Mouse (Mus musculus): ENCODE results near the gene Gm14434. TPM values are rescaled to one million over a fixed set of nuclear protein-coding genes. Genes with fewer than 3 reads are reported as not detected.
"Not testable (repeated sequence)": the region's sequence is repeated elsewhere in the genome, so short reads cannot be mapped to it uniquely, and the experiment has no call there.

The Gm14434 gene
- polyA plus RNA-seq (2016; fragmentation: Nextera tagmentation; extraction: Ambion mirVana) = 15.2 and 20.5 TPM in 2 replicates

- ATAC-seq (ENCODE audit: low FRiP score, low read depth); H3K27me3 ChIP-seq (replicated peaks); H3K36me3 ChIP-seq; H3K4me2 ChIP-seq (replicated peaks); H3K27ac ChIP-seq; H3K4me1 ChIP-seq; H3K9me3 ChIP-seq; H3K9ac ChIP-seq; H3K4me3 ChIP-seq: not testable (repeated sequence)
- WGBS = no CpG with 5 or more reads among the region's 4 CpGs
Measured at GRCm38 (mm10) chr2:176486683-176487082, at the start of gene Gm14434. TSS of gene Gm14434 (minus strand) at chr2:176486783.

- not testable (repeated sequence) for H3K4me2 ChIP-seq (replicated peaks); H3K9me3 ChIP-seq; H3K9ac ChIP-seq; H3K27me3 ChIP-seq (replicated peaks); H3K27ac ChIP-seq; H3K4me1 ChIP-seq; ATAC-seq (ENCODE audit: low FRiP score, low read depth); H3K4me3 ChIP-seq; H3K36me3 ChIP-seq
- no CpG with 5 or more reads among the region's 9 CpGs for WGBS
Measured at GRCm38 (mm10) chr2:176520756-176521155, 34.2 kb upstream of the Gm14434 start, which contains the start of gene Zfp967. TSS of gene Zfp967 (plus strand) at chr2:176521056.

GRCm38 (mm10) chr2:176423294-176423693, 63.3 kb downstream of the Gm14434 start, which contains the start of gene Gm14435:
TSS of gene Gm14435 (plus strand) at chr2:176423594.
- H3K9me3 ChIP-seq; H3K4me1 ChIP-seq; H3K4me3 ChIP-seq; H3K36me3 ChIP-seq; H3K9ac ChIP-seq; H3K27ac ChIP-seq; ATAC-seq (ENCODE audit: low FRiP score, low read depth); H3K27me3 ChIP-seq (replicated peaks); H3K4me2 ChIP-seq (replicated peaks): not testable (repeated sequence)
- no CpG with 5 or more reads among the region's 6 CpGs for WGBS

Other genes with a start within 250 kb of the Gm14434 start
- not detected in 2 replicates for gene Gm11009, start 167.3 kb downstream of the Gm14434 start, polyA plus RNA-seq (2016; fragmentation: Nextera tagmentation; extraction: Ambion mirVana)
- gene Gm14435, start 63.2 kb downstream of the Gm14434 start, polyA plus RNA-seq (2016; fragmentation: Nextera tagmentation; extraction: Ambion mirVana) = 8.1 and 8.4 TPM in 2 replicates
- not detected in 2 replicates for gene Zfp967, start 34.3 kb upstream of the Gm14434 start, polyA plus RNA-seq (2016; fragmentation: Nextera tagmentation; extraction: Ambion mirVana)
- gene Gm14308, start 149.6 kb upstream of the Gm14434 start, polyA plus RNA-seq (2016; fragmentation: Nextera tagmentation; extraction: Ambion mirVana) = 12.9 and 20.7 TPM in 2 replicates
- 7.9 and 8.1 TPM in 2 replicates for gene Zfp973, start 183.7 kb upstream of the Gm14434 start, polyA plus RNA-seq (2016; fragmentation: Nextera tagmentation; extraction: Ambion mirVana)
- gene Gm14305, start 221.5 kb upstream of the Gm14434 start, polyA plus RNA-seq (2016; fragmentation: Nextera tagmentation; extraction: Ambion mirVana) = 26.9 and 27.8 TPM in 2 replicates